Mouse (Mus musculus) embryonic fibroblast, embryonic 13.5 days (primary cell): Measurements from ENCODE around the gene Kcna2.

Experiments used
- CTCF ChIP-seq: IDR thresholded peaks from 2 replicates; pipeline ENCODE4 v1.5.1; 2011; ENCODE audit warnings: mild to moderate bottlenecking, control low read depth, low read length, moderate library complexity, borderline replicate concordance; ENCODE audit not compliant: insufficient read depth
- POLR2A ChIP-seq: IDR thresholded peaks from 2 replicates; pipeline ENCODE4 v1.6.1; 2011; ENCODE audit warnings: low read depth, mild to moderate bottlenecking, control low read depth, low read length, moderate library complexity

DNA sequence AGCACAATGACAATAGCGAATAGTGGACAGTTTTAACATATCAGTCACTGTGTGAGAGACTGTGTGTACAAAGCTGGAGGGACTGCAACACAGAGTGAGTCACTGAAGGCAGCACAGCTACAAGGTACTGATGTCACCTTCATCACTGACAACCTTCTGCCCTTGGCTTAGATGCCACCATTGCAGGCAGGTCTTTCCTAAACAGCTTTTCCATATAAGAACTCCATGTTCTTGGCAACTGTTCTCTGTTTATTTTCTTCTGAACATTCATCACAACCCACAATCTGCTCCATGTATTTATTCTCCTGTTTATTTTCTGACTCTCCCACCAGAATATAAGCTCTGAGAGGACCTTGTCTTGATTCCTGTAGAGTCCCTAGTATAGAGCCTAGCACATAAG lies 26.7 kb downstream of the Kcna2 start:
- TF ChIP-seq CTCF: no peak
- TF ChIP-seq POLR2A: no peak
